9 mouse cellular contexts compared by ENCODE assay signal in genomic region chr15:83474466-83474836, GRCm38 (mm10). TPM values are rescaled to one million over a fixed set of nuclear protein-coding genes. Genes with fewer than 3 reads are reported as not detected.
DNase-seq lines count a peak whose midpoint lies in the region; ATAC-seq and TF ChIP-seq lines count a peak whose summit lies in the region.
"Had no signal": no experiment of that assay in that cellular context is flagged by ENCODE, and none has a peak within 500 bp of the region (broad histone marks: within the 10 kb centered on the region; RNA-seq: fewer than 3 reads in every experiment).

No protein-coding gene starts in this region.

- no peaks in the 10 kb centered on the region for H3K4me1 ChIP-seq in kidney, postnatal 0 days (replicated peaks; ENCODE audit: insufficient read depth, low read length)
- H3K4me1 ChIP-seq in erythroblast, embryonic 14.5 days (ENCODE audit: control insufficient read depth): peaks cover 48% of the 10 kb centered on the region
- H3K4me1 ChIP-seq in thymus, adult 2 months (replicated peaks; ENCODE audit: control insufficient read depth, insufficient read depth, low read length): peaks cover 14% of the 10 kb centered on the region

- no peaks in the 10 kb centered on the region for H3K36me3 ChIP-seq in kidney, postnatal 0 days (ENCODE audit: insufficient read depth, low read length)
- H3K36me3 ChIP-seq in erythroblast, embryonic 14.5 days (ENCODE audit: control insufficient read depth): no peaks in the 10 kb centered on the region
- no peaks in the 10 kb centered on the region for H3K36me3 ChIP-seq in thymus, adult 2 months (ENCODE audit: control insufficient read depth, insufficient read depth, low read length)

- no peak overlapping the region for H3K4me2 ChIP-seq in kidney, postnatal 0 days (ENCODE audit: low read length)

- DNase-seq in kidney, postnatal 0 days (ENCODE audit: low spot score): no peak
- DNase-seq in kidney, adult 11 months: no peak
- peak; percentile 73 for DNase-seq in MN1 (ENCODE audit: low spot score)
- no peak for DNase-seq in layer of hippocampus, adult 9-10 months (ENCODE audit: low spot score)
- DNase-seq in left cerebral cortex, postnatal 14 days (ENCODE audit: low spot score in 2 of 2): no peak
- no peak for DNase-seq in thymus, adult 2 months
- DNase-seq: cerebellum, adult 11-12 months had no signal

- H3K27ac ChIP-seq in kidney, postnatal 0 days: 0 out of 2 replicates have a peak overlapping the region, but pooled peaks have one; percentile 2
- no peak overlapping the region for H3K27ac ChIP-seq in thymus, adult 2 months (ENCODE audit: control insufficient read depth, insufficient read depth, low read length)

- intact Hi-C loops in left cerebral cortex, postnatal 14 days (cut with DNase I): no loop called here

- TF ChIP-seq POLR2A in thymus, adult 2 months (IDR thresholded peaks at IDR 0.05; ENCODE audit: control insufficient read depth, extremely low read depth, insufficient read depth, low read length, poor library complexity): no peak

- 29% methylated on average over 5 of the region's 5 CpGs for WGBS in kidney, postnatal 0 days
- 28% methylated on average over 5 of the region's 5 CpGs for WGBS in thymus, adult 2 months

- H3K27me3 ChIP-seq in kidney, postnatal 0 days (ENCODE audit: insufficient read depth, low read length): no peaks in the 10 kb centered on the region
- peaks cover 9% of the 10 kb centered on the region for H3K27me3 ChIP-seq in erythroblast, embryonic 14.5 days (ENCODE audit: control insufficient read depth)
- no peaks in the 10 kb centered on the region for H3K27me3 ChIP-seq in thymus, adult 2 months (ENCODE audit: control insufficient read depth, insufficient read depth, low read length)

- no peaks in the 10 kb centered on the region for H3K9me3 ChIP-seq in kidney, postnatal 0 days (replicated peaks; ENCODE audit: low read length)
- no peaks in the 10 kb centered on the region for H3K9me3 ChIP-seq in erythroblast, embryonic 14.5 days (ENCODE audit: control insufficient read depth, low read length)

- ATAC-seq in kidney, postnatal 0 days (replicated peaks; ENCODE audit: low FRiP score, low read depth): no peak
- ATAC-seq in megakaryocyte progenitor cell, adult 5-6 weeks (replicated peaks; ENCODE audit: poor library complexity): peak; percentile 59

- no peak overlapping the region for H3K9ac ChIP-seq in kidney, postnatal 0 days (ENCODE audit: low read depth, low read length)

- no peak for TF ChIP-seq CTCF in kidney, postnatal 0 days (IDR thresholded peaks at IDR 0.05; ENCODE audit: low read depth)
- no peak for TF ChIP-seq CTCF in thymus, adult 2 months (IDR thresholded peaks at IDR 0.05; ENCODE audit: borderline replicate concordance, control insufficient read depth, extremely low read depth, insufficient read depth, low read length, poor library complexity)

- no peak overlapping the region for H3K4me3 ChIP-seq in kidney, postnatal 0 days (replicated peaks; ENCODE audit: low read depth, low read length)
- peak overlapping the region; percentile 52 for H3K4me3 ChIP-seq in erythroblast, embryonic 14.5 days (replicated peaks)
- H3K4me3 ChIP-seq in thymus, adult 2 months (ENCODE audit: control insufficient read depth, insufficient read depth, low read length): no peak overlapping the region

RNA-seq across cellular contexts. Expression of gene Pacsin2, which starts 10.0 kb away (rescaled TPM):
- polyA plus RNA-seq in kidney, postnatal 0 days (2015; fragmentation: Nextera tagmentation; extraction: Ambion mirVana): 61.3 and 68.5 TPM in 2 replicates
- 8.8 and 13.2 TPM in 2 replicates for polyA plus RNA-seq in erythroblast, embryonic 14.5 days (2012)
- 40.0 and 47.4 TPM in 2 replicates for total RNA-seq in megakaryocyte progenitor cell, adult 5-6 weeks (2015)
- 71.7 and 101 TPM in 2 replicates for total RNA-seq in megakaryocyte progenitor cell, adult 5-6 weeks (2017)
- total RNA-seq in left cerebral cortex, postnatal 14 days (2021): 10 to 100 TPM; 75.8 to 77.4 TPM
- 25.7 and 30.5 TPM in 2 replicates for polyA plus RNA-seq in thymus, adult 2 months (2012; rRNA removed)

RNA-seq across cellular contexts. Expression of gene Ttll1, which starts 36.2 kb away (rescaled TPM):
- polyA plus RNA-seq in kidney, postnatal 0 days (2015; fragmentation: Nextera tagmentation; extraction: Ambion mirVana): 16.6 and 19.0 TPM in 2 replicates
- 0.13 TPM in 2 replicates for polyA plus RNA-seq in erythroblast, embryonic 14.5 days (2012)
- total RNA-seq in megakaryocyte progenitor cell, adult 5-6 weeks (2015): 6.2 and 7.6 TPM in 2 replicates
- 2.0 and 4.9 TPM in 2 replicates for total RNA-seq in megakaryocyte progenitor cell, adult 5-6 weeks (2017)
- total RNA-seq in left cerebral cortex, postnatal 14 days (2021): 10 to 100 TPM; 53.9 to 56.3 TPM
- 9.7 and 10.9 TPM in 2 replicates for polyA plus RNA-seq in thymus, adult 2 months (2012; rRNA removed)

RNA-seq across cellular contexts. Expression of gene Bik, which starts 52.2 kb away (rescaled TPM):
- 14.1 and 16.1 TPM in 2 replicates for polyA plus RNA-seq in kidney, postnatal 0 days (2015; fragmentation: Nextera tagmentation; extraction: Ambion mirVana)
- polyA plus RNA-seq in erythroblast, embryonic 14.5 days (2012): not detected in 2 replicates
- 0.15 TPM in 1 of 2 replicates, not detected in the other for total RNA-seq in megakaryocyte progenitor cell, adult 5-6 weeks (2015)
- 0.25 TPM in 1 of 2 replicates, not detected in the other for total RNA-seq in megakaryocyte progenitor cell, adult 5-6 weeks (2017)
- total RNA-seq in left cerebral cortex, postnatal 14 days (2021): not detected
- 11.0 and 14.7 TPM in 2 replicates for polyA plus RNA-seq in thymus, adult 2 months (2012; rRNA removed)

Comparison
In these comparisons a context has a peak if more than half of its experiments do, and no peak if none do; other contexts are left out.
1. RNA of gene Bik, which starts 52.2 kb away (polyA plus RNA-seq): 14.1 to 16.1 TPM in kidney, postnatal 0 days and 11.0 to 14.7 TPM in thymus, adult 2 months; not detected in erythroblast, embryonic 14.5 days; every median in the first group is over 10 times any median in the second.